Mouse (Mus musculus): Measurements from ENCODE around the gene Tmem163. TPM values are rescaled to one million over a fixed set of nuclear protein-coding genes. Genes with fewer than 3 reads are reported as not detected.

The Tmem163 gene
- total and polyA plus RNA-seq, 3 experiments = 4.5 to 10.0 (median 8.1) TPM

GRCm38 (mm10) chr1:127716441-127716840 is 37.1 kb upstream of the Tmem163 start:
- H3K4me3 ChIP-seq (replicated peaks in 1 of 3; ENCODE audit: low read depth in 2 of 3, low read length in 2 of 3, poor library complexity in 1 of 3) = no peak overlapping the region
- no peaks in the 10 kb centered on the region for H3K79me2 ChIP-seq (replicated peaks; ENCODE audit: control insufficient read depth, extremely low read depth, insufficient read depth, poor library complexity, severe bottlenecking)
- H3K4me1 ChIP-seq (ENCODE audit: control insufficient read depth in 1 of 2, insufficient read depth in 2 of 2) = no peaks in the 10 kb centered on the region
- dilution Hi-C loops (cut with MboI; ENCODE audit: extremely low pct_ligation_motif_present, extremely low pct_unique_long_range_greater_than_20kb, low sequenced_read_pairs) = no loop called here
- TF ChIP-seq BHLHE40 (IDR thresholded peaks at IDR 0.05; ENCODE audit: low read depth, low read length) (no peak), KAT2A (IDR thresholded peaks at IDR 0.05; ENCODE audit: insufficient replicate concordance, low read length) (no peak)
- no peaks in the 10 kb centered on the region for H3K27me3 ChIP-seq (replicated peaks)
- no peak overlapping the region for H3K4me2 ChIP-seq (ENCODE audit: insufficient read depth, low read depth, poor library complexity, severe bottlenecking)
- no peaks in the 10 kb centered on the region for H3K9me3 ChIP-seq (replicated peaks; ENCODE audit: low read length)
- no peak for DNase-seq (ENCODE audit: extremely low read depth)
- no peaks in the 10 kb centered on the region for H3K36me3 ChIP-seq (replicated peaks in 1 of 2; ENCODE audit: control insufficient read depth in 1 of 2, insufficient read depth in 1 of 2, low read length in 1 of 2)
- in situ Hi-C loops (cut with MboI; ENCODE audit: low pct_ligation_motif_present, low pct_unique_long_range_greater_than_20kb, low sequenced_read_pairs) = no loop called here
- H3K27ac ChIP-seq (ENCODE audit: insufficient read depth, low read depth) = no peak overlapping the region
- H3K9ac ChIP-seq (ENCODE audit: insufficient read depth, low read depth) = no peak overlapping the region

- Histone ChIP-seq H3K9me3 (replicated peaks; ENCODE audit: low read length) (no peaks in the 10 kb centered on the region), H3K9ac (ENCODE audit: insufficient read depth, low read depth) (no peak overlapping the region), H3K36me3 (replicated peaks in 1 of 2; ENCODE audit: control insufficient read depth in 1 of 2, insufficient read depth in 1 of 2, low read length in 1 of 2) (no peaks in the 10 kb centered on the region), H3K4me2 (ENCODE audit: insufficient read depth, low read depth, poor library complexity, severe bottlenecking) (no peak overlapping the region), H3K79me2 (replicated peaks; ENCODE audit: control insufficient read depth, extremely low read depth, insufficient read depth, poor library complexity, severe bottlenecking) (no peaks in the 10 kb centered on the region), H3K4me3 (replicated peaks in 1 of 3; ENCODE audit: low read depth in 2 of 3, low read length in 2 of 3, poor library complexity in 1 of 3) (no peak overlapping the region), H3K27me3 (replicated peaks) (no peaks in the 10 kb centered on the region), H3K27ac (ENCODE audit: insufficient read depth, low read depth) (no peak overlapping the region), H3K4me1 (ENCODE audit: control insufficient read depth in 1 of 2, insufficient read depth in 2 of 2) (0 out of 4 replicates have a peak, but pooled peaks cover 0 to 4% of the 10 kb centered on the region in 2 experiments)
- TF ChIP-seq E2F4 (IDR thresholded peaks at IDR 0.05; ENCODE audit: insufficient replicate concordance, low read depth, low read length) (no peak), EP300 (IDR thresholded peaks at IDR 0.05; ENCODE audit: low read length) (no peak), JUND (conservative IDR thresholded peaks at IDR 0.05; ENCODE audit: low read depth, low read length) (no peak), TBP (conservative IDR thresholded peaks at IDR 0.05; ENCODE audit: low read depth, low read length) (no peak), MAX (IDR thresholded peaks at IDR 0.05; ENCODE audit: low read length) (no peak), NELFE (IDR thresholded peaks at IDR 0.05; ENCODE audit: low read depth, low read length) (no peak), RAD21 (IDR thresholded peaks at IDR 0.05; ENCODE audit: low read depth, low read length) (no peak), BHLHE40 (IDR thresholded peaks at IDR 0.05; ENCODE audit: low read depth, low read length) (no peak), ZC3H11A (IDR thresholded peaks at IDR 0.05; ENCODE audit: low read depth, low read length) (no peak), PAX5 (IDR thresholded peaks at IDR 0.05; ENCODE audit: low read length) (no peak), KAT2A (IDR thresholded peaks at IDR 0.05; ENCODE audit: insufficient replicate concordance, low read length) (no peak), MEF2A (IDR thresholded peaks at IDR 0.05; ENCODE audit: borderline replicate concordance, low read depth, low read length) (no peak)
- no peak for DNase-seq (ENCODE audit: extremely low read depth)
- dilution Hi-C loops (cut with MboI; ENCODE audit: extremely low pct_ligation_motif_present, extremely low pct_unique_long_range_greater_than_20kb, low sequenced_read_pairs) = no loop called here
- in situ Hi-C loops (cut with MboI; ENCODE audit: low pct_ligation_motif_present, low pct_unique_long_range_greater_than_20kb, low sequenced_read_pairs) = loop anchor here (10.0 kb wide), 1 partner anchor 49 kb away; no protein-coding TSS in a partner anchor
These were observed 26.9 kb upstream of the Tmem163 start for GRCm38 (mm10) chr1:127706269-127706668.

DNA sequence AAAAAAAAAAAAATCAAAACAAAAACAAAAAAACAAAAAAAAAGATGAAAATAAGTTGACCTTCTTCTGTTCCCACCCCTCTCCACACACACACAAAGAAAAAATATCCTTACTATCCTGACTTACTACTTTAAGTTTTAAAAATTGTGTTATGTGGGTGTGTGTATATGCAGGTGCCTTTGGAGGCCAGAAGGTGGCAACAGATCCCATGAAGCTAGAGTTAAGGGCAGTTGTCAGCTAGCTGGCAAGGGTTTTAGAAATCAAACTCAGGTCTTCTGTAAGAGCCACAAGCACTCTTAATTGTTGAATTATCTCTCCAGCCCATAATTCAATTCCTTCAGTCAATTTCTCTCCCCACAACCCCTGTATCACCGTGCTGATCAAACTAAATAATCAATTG is 22.8 kb upstream of the Tmem163 start:
- TF ChIP-seq MXI1 (IDR thresholded peaks at IDR 0.05; ENCODE audit: low read depth, low read length) (no peak), BHLHE40 (IDR thresholded peaks at IDR 0.05; ENCODE audit: low read depth, low read length) (no peak), ZNF384 (IDR thresholded peaks at IDR 0.05; ENCODE audit: low read depth, low read length) (no peak), POLR2AphosphoS2 (IDR thresholded peaks at IDR 0.05; ENCODE audit: low read depth, low read length) (no peak), CTCF (conservative IDR thresholded peaks at IDR 0.05 in 1 of 2, IDR thresholded peaks at IDR 0.05 in 1 of 2; ENCODE audit: low read depth in 2 of 2, low read length in 2 of 2) (peak; percentile 27 to 78; a peak in 3 of 4 replicates), MAZ (IDR thresholded peaks at IDR 0.05; ENCODE audit: low read depth, low read length) (no peak), ELF1 (IDR thresholded peaks at IDR 0.05; ENCODE audit: low read depth, low read length) (no peak), ETS1 (conservative IDR thresholded peaks at IDR 0.05; ENCODE audit: low read depth, low read length) (no peak), ZMIZ1 (IDR thresholded peaks at IDR 0.05; ENCODE audit: low read depth, low read length) (no peak), NRF1 (IDR thresholded peaks at IDR 0.05; ENCODE audit: low read depth, low read length) (no peak), POLR2A (IDR thresholded peaks at IDR 0.05; ENCODE audit: low read depth, low read length) (no peak), SMC3 (IDR thresholded peaks at IDR 0.05; ENCODE audit: low read depth, low read length) (peak; percentile 76), KAT2A (IDR thresholded peaks at IDR 0.05; ENCODE audit: insufficient replicate concordance, low read length) (no peak), RAD21 (IDR thresholded peaks at IDR 0.05; ENCODE audit: low read depth, low read length) (peak; percentile 75), CHD1 (IDR thresholded peaks at IDR 0.05; ENCODE audit: low read depth, low read length) (no peak), EP300 (IDR thresholded peaks at IDR 0.05; ENCODE audit: low read length) (no peak)
- Histone ChIP-seq H3K4me2 (ENCODE audit: insufficient read depth, low read depth, poor library complexity, severe bottlenecking) (no peak overlapping the region), H3K4me1 (ENCODE audit: control insufficient read depth in 1 of 2, insufficient read depth in 2 of 2) (0 out of 4 replicates have a peak, but pooled peaks cover 0 to 4% of the 10 kb centered on the region in 2 experiments), H3K36me3 (replicated peaks in 1 of 2; ENCODE audit: control insufficient read depth in 1 of 2, insufficient read depth in 1 of 2, low read length in 1 of 2) (no peaks in the 10 kb centered on the region), H3K9ac (ENCODE audit: insufficient read depth, low read depth) (no peak overlapping the region), H3K27me3 (replicated peaks) (no peaks in the 10 kb centered on the region), H3K27ac (ENCODE audit: insufficient read depth, low read depth) (no peak overlapping the region), H3K4me3 (replicated peaks in 1 of 3; ENCODE audit: low read depth in 2 of 3, low read length in 2 of 3, poor library complexity in 1 of 3) (no peak overlapping the region), H3K9me3 (replicated peaks; ENCODE audit: low read length) (no peaks in the 10 kb centered on the region), H3K79me2 (replicated peaks; ENCODE audit: control insufficient read depth, extremely low read depth, insufficient read depth, poor library complexity, severe bottlenecking) (no peaks in the 10 kb centered on the region)
- peak; percentile 45 for DNase-seq (ENCODE audit: extremely low read depth)
- in situ Hi-C loops (cut with MboI; ENCODE audit: low pct_ligation_motif_present, low pct_unique_long_range_greater_than_20kb, low sequenced_read_pairs) (loop anchor here (10.0 kb wide), 1 partner anchor 53 kb away; no protein-coding TSS in a partner anchor), dilution Hi-C loops (cut with MboI; ENCODE audit: extremely low pct_ligation_motif_present, extremely low pct_unique_long_range_greater_than_20kb, low sequenced_read_pairs) (no loop called here)
